Comparison of ENCODE assay signal across 8 mouse cellular contexts in the genomic region with DNA sequence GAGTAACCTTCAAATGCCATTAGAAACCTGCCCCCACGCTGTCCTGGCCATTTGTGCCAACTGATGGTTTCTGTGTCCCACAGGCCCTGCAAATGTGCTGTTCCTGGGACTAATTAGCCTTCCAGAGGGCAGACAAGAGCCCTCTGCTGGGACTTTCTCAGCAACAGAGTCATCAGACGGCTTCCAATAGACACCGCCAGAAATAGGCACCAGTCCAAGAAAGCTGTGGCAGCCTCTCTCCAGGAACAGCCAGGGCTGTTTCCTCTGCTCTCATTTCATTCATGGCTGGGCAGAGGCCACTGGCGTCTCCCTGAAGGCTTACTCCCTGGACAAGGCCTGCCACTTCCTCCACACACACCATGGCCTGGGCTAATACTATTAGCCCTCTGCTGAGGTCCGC.
DNase-seq lines count a peak whose midpoint lies in the region; ATAC-seq and TF ChIP-seq lines count a peak whose summit lies in the region.

No protein-coding gene starts in this region.

- H3K4me2 ChIP-seq in kidney, embryonic 16.5 days (replicated peaks; ENCODE audit: low read depth, low read length) = no peak overlapping the region

- peak; percentile 31 for DNase-seq in kidney, adult 11 months
- peak; percentile 31 for DNase-seq in NIH3T3 (ENCODE audit: low read depth)
- DNase-seq in cerebellum, adult 2 months = peak; percentile 63 to 77
- DNase-seq in heart, postnatal 4 days = peak; percentile 73
- DNase-seq in lung, postnatal 36 days = peak; percentile 29
- DNase-seq in urinary bladder, adult 2 months (ENCODE audit: low spot score) = no peak
- DNase-seq in spleen, postnatal 4 days (ENCODE audit: low spot score in 2 of 2) = no peak

- no peak overlapping the region for H3K27ac ChIP-seq in kidney, embryonic 16.5 days (ENCODE audit: low read length)
- no peak overlapping the region for H3K27ac ChIP-seq in cerebellum, adult 2 months (ENCODE audit: insufficient read depth, low read length)

- no peak overlapping the region for H3K9ac ChIP-seq in kidney, embryonic 16.5 days (replicated peaks; ENCODE audit: low read length)

- TF ChIP-seq POLR2A in cerebellum, adult 2 months (IDR thresholded peaks at IDR 0.05; ENCODE audit: borderline replicate concordance, insufficient read depth, low read length) = no peak

- H3K9me3 ChIP-seq in kidney, embryonic 16.5 days (ENCODE audit: low read length) = peaks cover 6% of the 10 kb centered on the region; the same call in 1 of the 2 replicates

- no peaks in the 10 kb centered on the region for H3K36me3 ChIP-seq in kidney, embryonic 16.5 days (ENCODE audit: insufficient read depth, low read length)

- H3K4me3 ChIP-seq in kidney, embryonic 16.5 days (ENCODE audit: low read length) = no peak overlapping the region
- no peak overlapping the region for H3K4me3 ChIP-seq in cerebellum, adult 2 months (replicated peaks; ENCODE audit: insufficient read depth, low read depth, low read length)

- H3K27me3 ChIP-seq in kidney, embryonic 16.5 days (ENCODE audit: insufficient read depth, low read length) = no peaks in the 10 kb centered on the region
- no peaks in the 10 kb centered on the region for H3K27me3 ChIP-seq in cerebellum, adult 2 months (ENCODE audit: control insufficient read depth, insufficient read depth, low read length)

- no peak for ATAC-seq in kidney, embryonic 16.5 days (ENCODE audit: low FRiP score, low TSS enrichment)

- WGBS in kidney, embryonic 16.5 days = 65% methylated on average over 5 of the region's 5 CpGs
- WGBS in cerebellum, adult 2 months = 11% methylated on average over 5 of the region's 5 CpGs

- no peaks in the 10 kb centered on the region for H3K4me1 ChIP-seq in kidney, embryonic 16.5 days (ENCODE audit: insufficient read depth, low read length)
- H3K4me1 ChIP-seq in cerebellum, adult 2 months (ENCODE audit: control insufficient read depth, insufficient read depth, low read length) = peaks cover 3% of the 10 kb centered on the region; the same call in 1 of the 2 replicates

- TF ChIP-seq CTCF in cerebellum, adult 2 months (IDR thresholded peaks at IDR 0.05; ENCODE audit: borderline replicate concordance, insufficient read depth, low read depth, low read length) = peak; percentile 13; the same call in 1 of the 2 replicates

Comparison
In these comparisons a context has a peak if more than half of its experiments do, and no peak if none do; other contexts are left out.
1. DNase-seq: peak in kidney, adult 11 months (single experiment), NIH3T3 (single experiment), cerebellum, adult 2 months (2 of 2), heart, postnatal 4 days (single experiment) and lung, postnatal 36 days (single experiment); none in urinary bladder, adult 2 months (single experiment) and spleen, postnatal 4 days (0 of 2).